Mouse (Mus musculus) urinary bladder, postnatal 10 days (tissue): ENCODE data around the gene Mageh1.
A peak's percentile ranks its signal among the peaks of the same experiment; 100 is the strongest.
"Not testable (repeated sequence)": the region's sequence is repeated elsewhere in the genome, so short reads cannot be mapped to it uniquely, and the experiment has no call there.

Experiments used
- DNase-seq: peaks from one replicate; pipeline ENCODE4 v3.0.0; 2022; ENCODE audit warnings: low spot score

Gene Mageh1

GRCm38 (mm10) chrX:153037087-153037971 is at the start of gene Mageh1:
TSS of gene Mageh1 (minus strand) at chrX:153037575.
- DNase-seq = peak; percentile 10

DNA sequence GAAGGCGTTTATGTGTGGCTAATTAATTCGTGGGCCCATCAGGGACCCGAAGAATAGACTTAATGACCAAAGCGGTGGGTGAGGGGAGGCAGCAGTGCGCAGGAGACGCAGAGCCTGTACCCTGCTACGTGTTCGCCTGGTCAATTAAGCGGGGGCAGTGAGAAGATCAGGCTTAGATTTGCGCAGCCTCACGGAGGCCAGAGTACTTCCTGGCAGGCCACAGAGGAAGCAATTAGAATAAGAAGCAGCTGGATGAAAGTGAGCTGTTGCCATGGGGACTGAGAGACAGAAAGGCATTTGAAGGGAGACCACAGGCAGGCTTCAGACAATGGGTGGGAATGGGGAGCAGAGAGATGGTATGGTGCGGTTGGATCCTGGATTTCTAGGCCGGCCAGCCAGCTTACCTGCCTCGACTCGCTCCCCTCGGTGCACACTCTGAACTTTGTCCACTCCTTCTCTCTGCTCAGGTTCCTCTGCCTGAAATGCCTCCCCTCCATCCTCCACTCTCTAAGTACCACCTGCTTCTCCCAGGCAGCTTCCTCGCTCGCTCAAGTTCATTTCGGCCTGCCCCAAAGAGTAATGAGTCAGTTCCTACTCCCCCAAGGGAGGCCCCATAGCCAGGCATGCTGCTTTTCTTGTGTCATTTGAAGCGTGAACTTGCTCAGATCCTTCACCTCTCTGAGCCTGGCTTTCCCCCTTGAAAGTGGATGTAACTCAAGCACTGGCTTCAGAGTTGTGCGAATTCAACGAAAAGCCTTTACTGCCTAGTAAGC is 783 bp upstream of the Mageh1 start:
- DNase-seq = not testable (repeated sequence)

GRCm38 (mm10) chrX:153031547-153031946 is 5.8 kb downstream of the Mageh1 start:
- DNase-seq = not testable (repeated sequence)

- not testable (repeated sequence) for DNase-seq
Observed at GRCm38 (mm10) chrX:153025709-153026108, 11.7 kb downstream of the Mageh1 start.

DNA sequence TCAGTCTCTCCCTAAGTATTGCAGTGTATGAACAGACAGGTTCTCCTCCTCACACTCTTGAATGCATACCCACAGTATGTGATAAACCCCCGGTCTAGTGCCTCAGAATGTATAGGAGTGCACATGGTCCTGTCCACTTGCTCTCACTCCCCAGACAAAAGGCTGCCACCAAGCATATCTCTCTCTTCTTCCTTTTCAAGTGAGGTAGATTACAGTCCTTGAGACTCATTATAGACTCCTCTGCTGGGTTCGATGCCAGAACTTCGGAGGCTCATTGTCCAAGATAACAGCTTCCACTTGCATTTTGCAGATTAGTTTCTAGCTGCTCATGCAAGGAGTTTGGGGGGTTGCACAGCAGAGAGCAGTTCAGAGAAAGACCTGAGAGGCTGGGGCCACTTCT is 12.1 kb downstream of the Mageh1 start:
- DNase-seq = not testable (repeated sequence)

DNA sequence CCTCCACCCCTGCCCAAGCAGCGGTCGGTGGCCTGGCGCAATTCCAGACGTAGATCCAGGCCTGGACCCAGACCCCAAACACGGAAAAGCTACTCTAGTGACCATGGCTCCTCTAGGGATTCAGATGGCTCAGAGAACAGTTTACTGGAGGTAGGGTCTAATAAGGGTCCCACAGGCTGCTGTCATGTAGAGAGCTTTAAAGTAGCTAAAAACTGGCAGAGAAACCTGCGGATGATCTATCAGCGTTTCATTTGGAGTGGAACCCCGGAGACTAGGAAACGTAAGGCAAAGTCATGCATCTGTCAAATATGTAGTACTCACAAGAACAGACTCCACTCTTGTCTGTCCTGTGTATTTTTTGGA is 29.7 kb downstream of the Mageh1 start:
- DNase-seq = no peak

GRCm38 (mm10) chrX:153007021-153007684 is 30.2 kb downstream of the Mageh1 start:
- DNase-seq = no peak

GRCm38 (mm10) chrX:153006387-153006841 is 31.0 kb downstream of the Mageh1 start, which contains the start of gene Usp51:
TSS of gene Usp51 (plus strand) at chrX:153006469.
- DNase-seq = no peak

GRCm38 (mm10) chrX:152996105-152996504 is 41.3 kb downstream of the Mageh1 start:
- not testable (repeated sequence) for DNase-seq

DNA sequence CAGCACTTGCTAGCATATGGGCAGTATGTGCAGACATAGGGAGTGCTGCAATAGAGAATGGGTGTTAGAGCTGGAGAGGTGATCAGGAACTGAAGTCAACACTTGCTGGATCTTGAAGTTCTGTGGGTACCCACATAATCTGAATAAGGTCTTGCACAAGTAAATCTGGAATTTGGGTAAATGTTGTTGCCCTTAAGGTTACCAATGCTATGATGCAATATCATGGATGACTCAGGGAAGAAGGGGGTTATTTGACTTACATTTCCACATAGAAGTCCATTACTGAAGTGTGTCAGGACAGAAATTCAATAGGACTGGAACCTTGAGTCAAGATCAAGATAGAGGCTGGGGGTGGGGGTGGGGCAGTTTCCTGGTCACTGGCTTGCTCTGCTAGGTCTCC is 47.5 kb downstream of the Mageh1 start:
- DNase-seq = not testable (repeated sequence)
